Mouse (Mus musculus) thymus, adult 2 months (tissue): ENCODE results near the gene Zfpl1. TPM values are rescaled to one million over a fixed set of nuclear protein-coding genes. Genes with fewer than 3 reads are reported as not detected.
"Not testable (repeated sequence)": the region's sequence is repeated elsewhere in the genome, so short reads cannot be mapped to it uniquely, and the experiment has no call there.

Source experiments
- DNase-seq: peaks from one replicate; pipeline ENCODE4 v3.0.0; 2021
- H3K27ac ChIP-seq: fragments of 200-500 bp; 2 replicates; pipeline ENCODE4 v1.5.1; 2012; ENCODE audit warnings: low read length, control low read depth; ENCODE audit not compliant: control insufficient read depth, insufficient read depth
- H3K27me3 ChIP-seq: fragments of 200-500 bp; 2 replicates; pipeline ENCODE4 v1.6.1; 2012; ENCODE audit warnings: mild to moderate bottlenecking, low read length, moderate library complexity, mixed read lengths; ENCODE audit not compliant: control insufficient read depth, insufficient read depth
- H3K36me3 ChIP-seq: fragments of 200-500 bp; 2 replicates; pipeline ENCODE4 v1.6.1; 2012; ENCODE audit warnings: mild to moderate bottlenecking, low read length, moderate library complexity; ENCODE audit not compliant: control insufficient read depth, insufficient read depth
- H3K4me1 ChIP-seq: fragments of 200-500 bp; replicated peaks from 2 replicates; pipeline ENCODE4 v1.6.1; 2012; ENCODE audit warnings: low read length; ENCODE audit not compliant: control insufficient read depth, insufficient read depth
- H3K4me3 ChIP-seq: fragments of 200-500 bp; 2 replicates; pipeline ENCODE4 v1.5.1; 2012; ENCODE audit warnings: mild to moderate bottlenecking, low read length, control low read depth, moderate library complexity; ENCODE audit not compliant: control insufficient read depth, insufficient read depth
- CTCF ChIP-seq: fragments of 200-500 bp; IDR thresholded peaks from 2 replicates; pipeline ENCODE4 v1.5.1; 2012; ENCODE audit warnings: mild to moderate bottlenecking, control low read depth, low read length, moderate library complexity, borderline replicate concordance; ENCODE audit not compliant: control insufficient read depth, poor library complexity, insufficient read depth; ENCODE audit errors: extremely low read depth
- POLR2A ChIP-seq: fragments of 200-500 bp; IDR thresholded peaks from 2 replicates; pipeline ENCODE4 v1.6.1; 2012; ENCODE audit warnings: mild to moderate bottlenecking, low read length, control low read depth, moderate library complexity; ENCODE audit not compliant: control insufficient read depth, poor library complexity, insufficient read depth; ENCODE audit errors: extremely low read depth
- WGBS: fragments of 180-500 bp; shearing (Covaris S2); methylation state at CpG from one replicate; pipeline ENCODE4 v1.1.7; 2018; 5-methylcytosine and 5-hydroxymethylcytosine counted together
- polyA plus RNA-seq: library from polyadenylated mRNA; depleted of rRNA; stranded (reverse); fragments of >200 nt; gene quantifications from 2 replicates; pipeline ENCODE4 v1.2.3, GENCODE M21; 2012

Zfpl1 gene
- polyA plus RNA-seq, 1 experiment: 147 TPM

GRCm38 (mm10) chr19:6045366-6046293, 39.1 kb downstream of the Zfpl1 start:
- 9% methylated on average over 20 of the region's 20 CpGs for WGBS

DNA sequence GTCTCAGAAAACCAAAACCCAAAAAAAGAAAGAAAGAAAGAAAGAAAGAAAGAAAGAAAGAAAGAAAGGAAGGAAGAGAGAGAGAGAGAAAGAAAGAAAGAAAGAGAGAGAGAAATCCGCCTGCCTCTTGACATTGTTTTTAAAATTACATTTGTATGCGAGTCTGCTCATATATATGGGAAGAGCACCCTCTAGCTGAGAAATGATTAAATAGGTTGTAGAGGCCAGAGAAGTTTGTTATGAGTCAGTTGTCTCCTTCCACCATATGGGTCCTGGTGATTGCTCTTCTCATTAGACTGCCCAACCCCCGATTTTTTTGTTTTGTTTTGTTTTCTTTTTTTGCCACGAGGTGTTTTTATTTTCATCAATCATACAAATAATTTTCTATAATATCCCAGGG, 40.7 kb downstream of the Zfpl1 start:
- not testable (repeated sequence) for H3K36me3 ChIP-seq, DNase-seq, H3K4me3 ChIP-seq, H3K27me3 ChIP-seq, H3K27ac ChIP-seq
- peaks cover 14% of the 10 kb centered on the region for H3K4me1 ChIP-seq
- WGBS: 32% methylated on average over 4 of the region's 4 CpGs

More at GRCm38 (mm10) chr19:6045366-6046293, 39.1 kb downstream of the Zfpl1 start:
- Histone ChIP-seq H3K27me3 (no peaks in the 10 kb centered on the region), H3K4me1 (peaks cover 14% of the 10 kb centered on the region), H3K36me3 (peaks cover 15% of the 10 kb centered on the region), H3K27ac (peak overlapping the region; percentile 92), H3K4me3 (peak overlapping the region; percentile 65)
- DNase-seq: no peak
- TF ChIP-seq CTCF: no peak
- no peak for TF ChIP-seq POLR2A

DNA sequence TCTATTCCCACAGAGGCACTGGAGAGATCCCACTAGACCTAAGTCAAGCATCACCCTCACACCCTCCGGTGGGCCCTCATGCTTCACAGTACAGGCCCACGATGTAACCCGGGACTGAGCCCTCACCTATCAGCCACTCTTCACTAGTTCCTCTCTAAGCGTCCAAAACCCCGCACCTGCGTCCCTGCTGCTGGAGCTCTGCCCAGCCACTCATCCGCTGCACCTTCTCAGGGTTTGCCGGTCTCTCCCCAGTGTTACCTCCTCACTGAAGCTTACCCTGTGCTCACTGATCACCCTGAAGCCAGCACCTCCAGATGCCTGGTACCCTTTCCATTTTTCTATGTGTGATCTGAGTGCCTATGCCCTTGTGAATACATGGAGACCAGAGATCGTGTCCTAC, 42.5 kb downstream of the Zfpl1 start:
- 88% methylated on average over 9 of the region's 9 CpGs for WGBS
- Histone ChIP-seq H3K27ac (no peak overlapping the region), H3K4me3 (no peak overlapping the region), H3K27me3 (no peaks in the 10 kb centered on the region), H3K4me1 (peaks cover 3% of the 10 kb centered on the region), H3K36me3 (no peaks in the 10 kb centered on the region)
- no peak for DNase-seq
- no peak for TF ChIP-seq POLR2A
- TF ChIP-seq CTCF: no peak

GRCm38 (mm10) chr19:6040002-6040401, 44.8 kb downstream of the Zfpl1 start:
- no peak overlapping the region for H3K4me3 ChIP-seq
- DNase-seq: no peak
- H3K27me3 ChIP-seq: no peaks in the 10 kb centered on the region
- peaks cover under 1% of the 10 kb centered on the region for H3K4me1 ChIP-seq
- TF ChIP-seq CTCF (no peak), POLR2A (no peak)
- no peaks in the 10 kb centered on the region for H3K36me3 ChIP-seq
- no peak overlapping the region for H3K27ac ChIP-seq

DNA sequence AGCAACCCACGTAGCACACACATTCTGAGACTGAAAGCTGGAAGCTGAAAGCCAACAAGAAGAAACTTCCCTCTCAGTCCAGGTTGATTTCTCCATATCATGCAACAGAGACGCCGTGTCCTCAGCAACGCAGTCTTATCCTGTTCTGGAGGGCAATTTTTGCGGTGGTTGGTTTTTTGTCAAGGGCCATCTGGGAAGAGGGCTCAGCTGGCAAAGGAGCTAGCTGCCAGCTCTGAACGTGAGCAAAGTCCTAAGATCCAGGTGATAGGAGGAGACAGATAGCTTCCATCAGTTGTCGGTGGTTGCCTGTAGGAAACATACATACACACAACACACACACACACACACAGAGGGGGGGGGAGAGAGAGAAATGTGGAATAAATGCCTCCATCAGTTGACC, 46.4 kb downstream of the Zfpl1 start:
- no peaks in the 10 kb centered on the region for H3K36me3 ChIP-seq
- H3K4me1 ChIP-seq: no peaks in the 10 kb centered on the region
- no peak overlapping the region for H3K27ac ChIP-seq
- no peak overlapping the region for H3K4me3 ChIP-seq
- no peak for TF ChIP-seq CTCF
- TF ChIP-seq POLR2A: no peak
- 87% methylated on average over 7 of the region's 7 CpGs for WGBS
- no peak for DNase-seq
- no peaks in the 10 kb centered on the region for H3K27me3 ChIP-seq

DNA sequence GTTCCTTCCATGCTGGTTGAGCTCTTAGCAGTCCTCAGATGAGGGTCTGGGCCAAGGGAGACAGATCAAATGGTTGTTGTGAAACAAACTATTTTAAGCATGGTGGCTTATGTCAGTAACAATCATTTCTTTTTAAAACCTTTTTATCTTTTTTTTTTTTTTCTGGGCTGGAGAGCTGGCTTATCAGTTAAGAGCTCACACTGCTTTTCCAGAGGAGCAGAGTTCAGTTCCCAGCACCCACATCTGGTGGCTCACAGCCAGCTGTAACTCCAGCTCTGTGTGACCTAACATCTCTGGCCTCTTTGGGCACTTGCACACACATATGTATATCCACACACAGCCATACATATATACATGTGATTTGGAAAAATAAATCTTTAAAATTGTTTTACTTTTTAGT, 47.1 kb downstream of the Zfpl1 start:
- H3K4me3 ChIP-seq: no peak overlapping the region
- H3K4me1 ChIP-seq: no peaks in the 10 kb centered on the region
- H3K27me3 ChIP-seq: no peaks in the 10 kb centered on the region
- H3K36me3 ChIP-seq: no peaks in the 10 kb centered on the region
- H3K27ac ChIP-seq: no peak overlapping the region
- no peak for DNase-seq
- TF ChIP-seq CTCF (no peak), POLR2A (no peak)
